Mouse (Mus musculus) adrenal gland, postnatal 0 days (tissue): ENCODE data around the gene Mapk8. TPM values are rescaled to one million over a fixed set of nuclear protein-coding genes. Genes with fewer than 3 reads are reported as not detected.

Experiments
- polyA plus RNA-seq: library from polyadenylated mRNA; unstranded; fragments of >200 nt; fragmentation: Nextera tagmentation; extraction: Ambion mirVana; gene quantifications from 2 replicates; pipeline ENCODE4 v1.2.1, GENCODE M21; 2015

Mapk8 gene
- 14.3 and 16.2 TPM in 2 replicates for polyA plus RNA-seq

DNA sequence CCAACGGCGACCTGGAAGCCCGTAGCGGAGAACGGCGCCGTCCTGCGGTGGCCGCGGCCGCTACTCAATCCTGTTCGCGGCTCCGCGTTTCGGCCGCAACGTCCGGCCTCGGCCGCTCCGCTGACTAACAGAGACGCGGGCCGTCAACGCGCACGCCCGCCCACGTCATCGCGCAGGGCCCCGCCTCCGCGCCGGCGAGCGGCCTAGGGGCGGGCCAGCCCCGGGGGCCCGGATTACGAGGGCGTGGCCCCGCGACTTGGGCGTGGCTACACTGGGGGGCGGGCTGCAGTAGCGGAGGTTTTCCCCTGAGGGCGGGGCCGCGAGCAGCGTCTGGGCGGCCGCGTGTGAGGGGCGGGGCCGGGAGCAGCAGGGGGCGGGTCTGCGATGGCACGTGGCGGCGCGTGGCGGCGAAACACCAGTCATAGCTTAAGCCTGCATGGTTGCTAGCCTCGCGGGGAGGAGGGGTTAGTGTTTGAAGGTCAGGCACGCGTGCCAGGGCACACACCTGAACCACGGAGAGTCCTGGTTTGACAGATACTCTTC, at the start of gene Mapk8:
TSS of gene Mapk8 (minus strand) at position 132 of the 543 bp plus-strand sequence.

DNA sequence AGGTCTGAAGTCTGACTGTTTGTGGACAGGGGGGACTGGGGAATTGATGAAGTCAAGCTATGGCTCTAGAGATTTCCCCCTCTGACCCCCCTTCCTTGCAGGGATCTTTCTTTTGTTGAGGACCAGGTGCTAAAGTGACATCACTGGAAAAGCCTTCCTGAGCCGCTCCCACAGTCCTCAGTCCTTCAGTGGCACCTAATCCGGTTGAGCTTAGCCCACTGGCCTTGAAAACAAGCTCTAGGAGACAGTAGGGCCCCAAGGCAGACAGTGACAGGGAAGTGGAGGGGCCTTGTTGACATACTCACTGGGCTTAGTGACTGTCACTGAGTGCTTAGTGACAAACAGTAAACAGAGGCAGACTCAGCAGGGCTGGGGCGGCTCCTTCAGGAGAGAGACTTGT, 24.4 kb upstream of the Mapk8 start, which contains the start of gene Frmpd2:
TSS of gene Frmpd2 (plus strand) at position 366 of the 400 bp plus-strand sequence.

Other genes with a start within 250 kb of the Mapk8 start
- gene Arhgap22, start 233.1 kb downstream of the Mapk8 start, polyA plus RNA-seq = 5.7 and 14.7 TPM in 2 replicates
- not detected in 2 replicates for gene Frmpd2, start 24.5 kb upstream of the Mapk8 start, polyA plus RNA-seq
- 0.08 and 0.15 TPM in 2 replicates for gene Ptpn20, start 142.0 kb upstream of the Mapk8 start, polyA plus RNA-seq